Comparison of ENCODE assay signal across 15 mouse cellular contexts in genomic region chr14:20829523-20830366, GRCm38 (mm10). TPM values are rescaled to one million over a fixed set of nuclear protein-coding genes. Genes with fewer than 3 reads are reported as not detected.
DNase-seq lines count a peak whose midpoint lies in the region; ATAC-seq and TF ChIP-seq lines count a peak whose summit lies in the region.
"Had no signal": no experiment of that assay in that cellular context is flagged by ENCODE, and none has a peak within 500 bp of the region (broad histone marks: within the 10 kb centered on the region; RNA-seq: fewer than 3 reads in every experiment).

No protein-coding gene starts in this region.

- no peak overlapping the region for H3K9ac ChIP-seq in liver, embryonic 15.5 days
- H3K9ac ChIP-seq: limb, embryonic 12.5 days; midbrain, embryonic 15.5 days; neural tube, embryonic 15.5 days had no signal

- peak overlapping the region; percentile 45 for H3K4me2 ChIP-seq in liver, embryonic 15.5 days
- H3K4me2 ChIP-seq: limb, embryonic 12.5 days; midbrain, embryonic 15.5 days; neural tube, embryonic 15.5 days had no signal

- H3K27ac ChIP-seq in gastrocnemius, adult 2 months: peak overlapping the region; percentile 72
- H3K27ac ChIP-seq in layer of hippocampus, adult 2 months: 0 out of 2 replicates have a peak overlapping the region, but pooled peaks have one; percentile 28
- H3K27ac ChIP-seq in bone marrow, adult 2 months (ENCODE audit: control insufficient read depth, insufficient read depth, low read depth, low read length, poor library complexity): peak overlapping the region; percentile 59
- 0 out of 2 replicates have a peak overlapping the region, but pooled peaks have one; percentile 51 for H3K27ac ChIP-seq in liver, embryonic 15.5 days (replicated peaks)
- H3K27ac ChIP-seq: hindbrain, embryonic 10.5 days; limb, embryonic 12.5 days; midbrain, embryonic 15.5 days; neural tube, embryonic 15.5 days had no signal

- no peak overlapping the region for H3K4me3 ChIP-seq in gastrocnemius, adult 2 months
- no peak overlapping the region for H3K4me3 ChIP-seq in layer of hippocampus, adult 2 months
- H3K4me3 ChIP-seq in bone marrow, adult 2 months (replicated peaks; ENCODE audit: control insufficient read depth, low read depth, low read length): peak overlapping the region; percentile 24
- H3K4me3 ChIP-seq in liver, embryonic 15.5 days (replicated peaks): 0 out of 2 replicates have a peak overlapping the region, but pooled peaks have one; percentile 2
- H3K4me3 ChIP-seq: hindbrain, embryonic 10.5 days; limb, embryonic 12.5 days; midbrain, embryonic 15.5 days; neural tube, embryonic 15.5 days had no signal

- DNase-seq in gastrocnemius, adult 2 months: no peak
- DNase-seq in gastrocnemius, postnatal 10 days: no peak
- DNase-seq in layer of hippocampus, adult 2 months (ENCODE audit: low spot score in 2 of 2): no peak
- no peak for DNase-seq in layer of hippocampus, adult 9-10 months (ENCODE audit: low spot score)
- no peak for DNase-seq in urinary bladder, adult 2 months (ENCODE audit: low spot score)
- no peak for DNase-seq in urinary bladder, postnatal 14 days (ENCODE audit: low spot score)
- DNase-seq: adrenal gland, adult 8-10 months; cerebellum, adult 11-12 months; thymus, postnatal 25 days had no signal

- no peak for ATAC-seq in liver, embryonic 15.5 days (ENCODE audit: insufficient read depth)
- ATAC-seq: midbrain, embryonic 15.5 days had no signal

- TF ChIP-seq CTCF in gastrocnemius, adult 2 months (IDR thresholded peaks at IDR 0.05): no peak
- TF ChIP-seq CTCF in layer of hippocampus, adult 2 months (conservative IDR thresholded peaks at IDR 0.05): no peak
- TF ChIP-seq CTCF in bone marrow, adult 2 months (IDR thresholded peaks at IDR 0.05; ENCODE audit: control insufficient read depth, insufficient read depth, low read length): no peak

- TF ChIP-seq POLR2A in bone marrow, adult 2 months (IDR thresholded peaks at IDR 0.05; ENCODE audit: borderline replicate concordance, control insufficient read depth, low read depth, low read length): no peak

- WGBS in bone marrow, adult 2 months: 3% methylated on average over 12 of the region's 12 CpGs
- WGBS in liver, embryonic 15.5 days (ENCODE audit: insufficient replicate concordance): 18% methylated on average over 12 of the region's 12 CpGs

- no peaks in the 10 kb centered on the region for H3K9me3 ChIP-seq in liver, embryonic 15.5 days (replicated peaks)
- H3K9me3 ChIP-seq: hindbrain, embryonic 10.5 days; limb, embryonic 12.5 days; midbrain, embryonic 15.5 days; neural tube, embryonic 15.5 days had no signal

- H3K4me1 ChIP-seq in bone marrow, adult 2 months (ENCODE audit: control insufficient read depth, insufficient read depth, low read length): no peaks in the 10 kb centered on the region; the same call in 1 of the 2 replicates
- H3K4me1 ChIP-seq in liver, embryonic 15.5 days (replicated peaks): no peaks in the 10 kb centered on the region
- H3K4me1 ChIP-seq: hindbrain, embryonic 10.5 days; midbrain, embryonic 15.5 days; neural tube, embryonic 15.5 days had no signal

- peaks cover 12% of the 10 kb centered on the region; the same call in 1 of the 2 replicates for H3K27me3 ChIP-seq in liver, embryonic 15.5 days
- H3K27me3 ChIP-seq: limb, embryonic 12.5 days; neural tube, embryonic 15.5 days had no signal

- no peaks in the 10 kb centered on the region for H3K36me3 ChIP-seq in liver, embryonic 15.5 days (replicated peaks)
- H3K36me3 ChIP-seq: hindbrain, embryonic 10.5 days; limb, embryonic 12.5 days; midbrain, embryonic 15.5 days; neural tube, embryonic 15.5 days had no signal

- intact Hi-C loops in gastrocnemius, adult 2 months (cut with DNase I): no loop called here

RNA-seq across cellular contexts. Expression of gene Plau, which starts 6.7 kb away (rescaled TPM):
- total RNA-seq in gastrocnemius, adult 2 months (2021): 10 to 100 TPM; 17.2 to 28.5 TPM
- total RNA-seq in gastrocnemius, postnatal 10 days (2021): 10 to 100 TPM; 25.6 to 28.0 TPM
- total RNA-seq in layer of hippocampus, adult 2 months (2021): 1 to 10 TPM; 3.2 to 4.2 TPM
- polyA plus RNA-seq in bone marrow, adult 2 months (2011; ENCODE audit: insufficient read depth, insufficient read length, low replicate concordance, missing spikeins): 1.8 and 6.9 TPM in 2 replicates
- 0.54 and 0.76 TPM in 2 replicates for polyA plus RNA-seq in liver, embryonic 15.5 days (2015; fragmentation: Nextera tagmentation; extraction: Ambion mirVana)
- polyA plus RNA-seq in urinary bladder, adult 2 months (2012; rRNA removed): 73.2 and 80.6 TPM in 2 replicates

RNA-seq across cellular contexts. Expression of gene Camk2g, which starts 35.9 kb away (rescaled TPM):
- total RNA-seq in gastrocnemius, adult 2 months (2021): 100 to 1,000 TPM; 162 to 163 TPM
- total RNA-seq in gastrocnemius, postnatal 10 days (2021): 100 to 1,000 TPM; 120 to 134 TPM
- 100 to 1,000 TPM; 216 to 229 TPM for total RNA-seq in layer of hippocampus, adult 2 months (2021)
- polyA plus RNA-seq in bone marrow, adult 2 months (2011; ENCODE audit: insufficient read depth, insufficient read length, low replicate concordance, missing spikeins): 4.8 and 13.8 TPM in 2 replicates
- polyA plus RNA-seq in liver, embryonic 15.5 days (2015; fragmentation: Nextera tagmentation; extraction: Ambion mirVana): 5.6 and 5.7 TPM in 2 replicates
- 134 and 139 TPM in 2 replicates for polyA plus RNA-seq in urinary bladder, adult 2 months (2012; rRNA removed)

Comparison
In these comparisons a context has a peak if more than half of its experiments do, and no peak if none do; other contexts are left out.
1. H3K4me3 ChIP-seq: peak in bone marrow, adult 2 months (single experiment) and liver, embryonic 15.5 days (single experiment); none in gastrocnemius, adult 2 months (single experiment) and layer of hippocampus, adult 2 months (single experiment).
2. Peak in every context shown above with its lines, with median percentiles within 50 percentile points of each other: H3K27ac ChIP-seq.